Mouse (Mus musculus): ENCODE data around the gene Rassf2.

Rassf2 gene

DNA sequence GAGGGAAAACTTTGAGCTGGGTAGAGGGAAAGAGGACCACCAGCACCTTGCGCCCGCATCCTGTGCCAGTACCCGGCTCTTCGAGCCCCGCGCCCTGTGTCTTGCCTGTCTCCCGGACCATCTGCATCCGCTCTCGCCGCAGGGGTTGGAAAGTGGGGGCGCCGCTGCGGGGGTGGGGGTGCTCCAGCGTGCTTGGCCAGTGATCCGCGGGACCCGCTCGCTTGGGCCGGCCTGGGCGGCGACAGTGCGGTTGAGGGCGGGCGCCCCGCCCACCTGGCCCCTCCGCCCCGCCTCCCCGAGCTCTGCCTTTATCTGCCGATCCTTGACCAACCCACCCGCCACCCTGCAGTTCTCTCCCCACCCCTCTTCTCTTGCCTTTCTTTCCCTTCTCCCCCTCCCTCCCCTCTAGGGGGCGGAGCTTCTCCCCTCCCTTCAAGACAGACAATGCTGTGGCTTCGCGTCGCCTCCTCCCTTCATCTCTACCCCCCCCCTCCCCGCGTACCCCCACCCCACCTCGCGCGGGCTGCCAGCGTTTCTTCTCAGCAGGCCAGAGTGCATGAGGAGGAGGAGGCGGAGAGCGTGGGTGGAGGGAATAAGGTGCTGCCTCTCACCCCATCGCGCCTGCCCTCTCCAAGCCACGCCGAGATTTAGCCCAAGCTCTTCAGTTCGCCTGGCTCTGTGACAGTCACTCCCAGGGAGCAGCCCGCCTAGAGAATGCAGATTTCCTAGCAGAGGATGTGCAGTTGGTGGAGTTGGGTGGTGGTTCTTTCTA, at the start of gene Rassf2:
Gene Rassf2 (minus strand): TSS at position 613 of the 772 bp plus-strand sequence.
- peak; percentile 60 to 81 for DNase-seq (ENCODE audit: low spot score in 2 of 2)

DNA sequence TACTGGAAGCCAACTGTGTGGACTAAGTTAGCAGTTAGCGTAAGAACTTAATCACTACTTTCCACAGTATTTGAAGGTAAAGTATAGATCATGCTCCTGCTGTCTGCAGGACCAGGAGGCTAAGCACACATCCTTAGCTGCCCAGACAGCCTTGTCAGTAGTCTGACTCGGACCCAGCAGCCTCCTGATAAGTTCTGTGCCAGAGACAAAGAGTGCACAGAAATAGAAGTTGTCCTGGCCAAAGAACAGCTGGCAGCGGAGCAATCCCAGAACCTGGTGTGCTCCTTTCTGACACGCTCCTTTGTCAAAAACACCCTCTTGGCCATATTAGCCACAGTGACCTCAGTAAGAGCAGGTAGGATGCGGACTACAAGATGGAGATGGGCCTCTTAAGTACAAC, 49.1 kb upstream of the Rassf2 start:
- no peak for DNase-seq (ENCODE audit: low spot score in 2 of 2)

DNA sequence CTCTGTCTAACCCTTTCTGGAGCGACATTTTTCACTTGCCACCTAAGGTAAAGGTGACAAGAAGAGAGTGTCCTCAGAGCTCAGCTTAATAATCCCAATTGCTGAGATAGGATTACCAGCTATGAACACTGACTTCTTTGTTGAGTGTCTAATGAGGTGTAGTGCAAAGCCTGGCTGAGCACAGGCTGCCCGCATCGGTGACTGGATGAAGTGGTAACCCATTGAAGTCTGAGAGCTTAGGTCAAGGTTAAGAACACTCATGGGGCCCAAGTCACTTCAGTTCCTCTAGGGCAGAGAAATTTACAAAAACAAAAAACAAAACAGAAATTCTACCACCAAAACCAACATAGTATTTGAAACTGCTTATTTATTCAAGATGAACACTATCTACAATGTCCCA, 43.0 kb upstream of the Rassf2 start:
- DNase-seq (ENCODE audit: low spot score in 2 of 2) = no peak

DNA sequence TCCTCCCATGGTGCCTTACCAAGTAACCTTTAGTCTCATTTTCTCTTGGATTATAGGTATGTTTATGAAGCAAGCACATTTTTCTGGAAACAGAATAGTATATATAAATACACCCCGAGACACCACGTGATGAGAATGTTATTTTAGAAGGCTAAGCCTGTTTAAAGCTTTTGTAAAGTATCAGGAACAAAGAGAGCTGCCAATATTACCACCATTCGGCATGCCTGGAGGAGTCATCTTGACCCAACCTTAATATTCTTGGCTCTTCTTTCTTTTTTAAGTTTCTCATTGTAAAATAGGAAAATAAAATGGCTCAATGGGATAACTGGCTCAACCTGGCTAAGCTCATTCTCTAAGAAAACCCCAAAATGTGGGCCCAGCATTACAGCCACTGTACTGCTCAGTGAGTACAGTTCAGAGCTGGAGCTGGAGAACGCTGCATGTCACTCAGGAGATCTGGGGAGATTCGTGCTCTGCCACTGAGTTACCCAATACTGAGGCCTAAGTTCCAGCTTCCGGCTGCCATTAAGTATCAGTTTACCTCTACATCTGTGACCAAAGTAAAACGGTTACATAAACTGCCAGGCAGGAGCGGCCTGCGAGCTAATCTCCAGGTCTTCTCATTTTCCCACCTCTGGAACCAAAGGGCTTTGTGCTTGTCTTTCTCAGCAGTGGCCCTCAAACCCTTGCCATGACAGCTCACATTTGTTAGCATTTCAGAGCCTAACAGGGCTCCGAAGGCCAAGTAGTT, 40.1 kb upstream of the Rassf2 start:
- no peak for DNase-seq (ENCODE audit: low spot score in 2 of 2)

DNA sequence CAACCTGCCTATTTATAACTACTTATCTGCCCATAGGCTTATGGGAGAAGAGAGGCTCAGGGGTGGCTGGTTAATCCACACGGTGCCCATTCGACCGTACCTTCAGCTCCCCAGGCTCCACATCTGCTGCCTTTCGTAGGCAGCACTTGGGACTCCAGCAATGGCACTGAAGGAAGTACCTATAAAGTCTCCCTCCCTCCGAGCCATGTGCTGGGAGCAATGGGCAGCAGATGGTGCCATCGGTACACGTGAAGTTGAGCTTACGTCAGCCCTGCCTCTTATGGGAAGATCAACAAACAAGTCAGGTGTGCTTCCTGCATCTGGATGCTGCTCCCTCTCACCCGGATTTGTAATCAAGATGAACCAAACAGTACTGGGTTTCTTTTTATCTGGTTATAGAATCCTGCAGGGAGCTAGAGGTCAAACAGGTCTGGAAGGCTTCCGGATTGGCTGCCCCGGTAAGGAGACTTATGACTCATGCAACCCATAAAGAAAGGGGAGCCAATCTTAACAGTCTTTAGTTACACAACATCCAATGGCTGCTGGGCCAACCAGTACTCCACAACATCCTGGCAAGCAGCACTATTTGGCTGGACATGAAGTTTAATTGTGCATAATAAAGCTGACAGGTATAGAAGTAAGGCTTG, 34.2 kb upstream of the Rassf2 start:
- DNase-seq (ENCODE audit: low spot score in 2 of 2) = peak; percentile 55 to 56

DNA sequence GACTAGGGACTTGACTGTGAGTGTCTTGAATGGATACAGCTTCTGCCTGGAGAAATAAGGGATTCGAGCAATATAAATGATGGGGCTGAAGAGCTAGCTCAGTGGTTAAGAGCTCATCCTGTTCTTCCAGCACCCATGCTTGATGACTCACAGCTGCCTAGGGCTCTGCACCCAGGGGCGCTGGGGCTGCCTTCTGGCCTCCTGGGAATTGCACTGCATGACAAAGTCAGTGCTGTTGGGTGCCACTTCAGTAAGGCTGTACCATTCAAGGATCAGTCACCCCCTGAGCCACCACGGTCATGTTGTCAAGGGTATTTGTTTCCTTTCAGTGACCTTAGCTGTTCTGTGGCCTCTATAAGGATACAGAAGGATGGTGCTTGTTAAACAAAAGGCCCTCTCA, 33.7 kb upstream of the Rassf2 start:
- DNase-seq (ENCODE audit: low spot score in 2 of 2) = no peak

DNA sequence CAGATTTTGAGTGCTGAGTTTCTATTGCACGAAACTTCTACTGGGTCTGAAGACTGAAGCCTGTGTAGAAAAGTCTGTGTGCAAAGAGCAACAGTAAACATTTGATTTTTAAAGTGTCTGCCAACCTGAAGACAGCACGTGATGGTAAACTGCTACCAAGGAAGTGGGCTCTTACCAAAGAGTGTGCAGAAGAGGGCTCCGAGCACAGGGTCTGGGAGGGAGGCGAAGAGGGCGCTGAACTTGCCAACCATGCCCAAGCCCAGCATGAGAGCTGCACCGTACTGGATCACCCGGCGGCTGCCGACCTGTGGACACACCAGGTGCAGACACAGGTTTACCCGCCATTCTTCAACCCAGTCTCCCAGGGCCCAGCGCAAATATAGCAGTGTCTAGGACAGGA, 31.8 kb upstream of the Rassf2 start:
- no peak for DNase-seq (ENCODE audit: low spot score in 2 of 2)

DNA sequence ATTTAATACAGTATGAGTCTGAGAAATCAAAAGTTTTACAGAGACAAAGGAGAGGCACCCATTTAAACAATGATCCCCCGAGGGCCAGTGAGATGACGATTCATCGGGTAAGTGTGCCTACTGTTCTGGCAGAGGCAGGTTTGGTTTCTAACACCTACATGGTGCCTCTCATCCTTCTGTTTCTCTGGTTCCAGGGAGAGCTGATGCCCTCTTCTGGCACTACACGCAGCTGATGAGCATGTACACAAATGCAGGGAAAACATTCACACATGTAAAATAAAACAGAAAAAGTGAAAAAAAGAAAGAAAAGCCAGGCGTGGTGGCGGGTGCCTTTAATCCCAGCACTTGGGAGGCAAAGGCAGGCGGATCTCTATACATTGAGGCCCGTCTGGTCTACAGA, 29.9 kb upstream of the Rassf2 start:
- no peak for DNase-seq (ENCODE audit: low spot score in 2 of 2)

DNA sequence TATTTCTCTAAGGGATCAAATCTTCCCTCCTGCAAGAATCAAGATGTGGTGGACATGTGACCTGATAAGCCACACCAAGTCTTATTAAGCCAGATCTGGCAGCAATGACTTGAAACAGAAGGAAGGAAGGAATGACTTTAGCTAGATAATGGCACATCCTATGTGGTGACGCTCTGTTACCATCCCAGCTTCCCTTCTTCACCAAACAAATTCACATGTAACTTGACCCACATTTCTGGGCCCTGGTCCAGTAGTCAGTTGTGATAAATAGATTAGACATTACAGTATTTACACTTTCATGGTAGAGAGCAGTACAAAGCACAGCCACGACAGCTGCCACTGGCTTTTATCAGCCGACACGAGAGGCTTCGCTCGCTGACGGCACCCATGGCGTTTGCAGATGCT, 25.3 kb upstream of the Rassf2 start:
- no peak for DNase-seq (ENCODE audit: low spot score in 2 of 2)

DNA sequence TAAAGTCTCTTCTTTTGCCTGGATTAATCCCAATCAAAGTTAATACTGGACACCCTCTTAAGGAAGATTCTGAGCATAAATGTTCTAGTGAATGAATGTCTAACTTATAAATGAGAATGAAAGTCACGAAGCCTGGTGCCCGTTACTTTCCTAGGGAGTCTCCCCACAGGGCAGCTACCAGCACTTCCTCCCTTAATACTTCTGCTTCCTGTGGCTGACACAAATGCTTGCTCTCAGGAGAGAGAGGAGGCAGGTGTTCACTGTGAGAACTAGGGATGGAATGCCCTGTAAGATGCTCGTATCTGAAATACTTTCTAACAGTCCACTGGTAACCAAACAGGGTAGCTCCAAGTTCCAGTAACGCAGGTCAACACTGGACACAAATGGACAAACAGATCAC, 23.8 kb upstream of the Rassf2 start:
- DNase-seq (ENCODE audit: low spot score in 2 of 2) = no peak

DNA sequence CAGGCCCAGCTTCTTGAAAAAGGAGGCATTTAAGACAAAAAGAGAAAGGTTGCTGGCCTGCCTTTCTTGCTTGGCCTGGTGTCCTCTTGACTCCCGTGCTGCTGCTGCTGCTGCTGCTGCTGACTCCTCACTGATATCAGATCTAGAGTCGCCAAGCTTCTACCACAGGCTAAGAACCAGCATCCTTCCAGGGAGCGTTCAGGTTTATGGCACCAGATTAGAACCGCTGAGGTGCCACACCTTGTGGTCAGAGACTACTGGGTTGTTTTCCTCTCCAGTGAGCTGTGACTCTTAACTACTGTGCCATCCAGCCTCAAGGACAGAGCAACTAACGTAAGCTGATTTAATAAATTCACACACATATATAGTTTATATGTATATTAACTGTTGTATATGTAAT, 21.7 kb upstream of the Rassf2 start:
- no peak for DNase-seq (ENCODE audit: low spot score in 2 of 2)

DNA sequence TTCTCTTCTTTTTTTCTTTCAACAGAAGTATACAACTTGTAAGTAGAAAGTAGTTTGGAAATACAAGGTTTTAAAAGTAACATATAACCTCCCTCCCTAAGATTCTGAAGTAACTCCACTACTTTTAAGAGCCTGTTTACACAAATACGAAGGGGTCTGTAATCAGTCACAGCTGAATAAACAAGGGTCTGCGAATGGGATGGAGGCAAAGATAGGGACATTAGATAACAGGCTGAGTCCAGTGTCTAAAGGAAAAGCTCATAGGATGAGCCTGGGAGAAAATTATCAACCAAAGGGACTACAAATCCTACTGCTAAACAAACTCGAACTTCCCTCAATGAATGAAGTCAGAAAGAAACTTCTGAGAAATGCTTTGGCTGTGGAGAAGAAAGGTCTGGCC, 19.9 kb upstream of the Rassf2 start:
- no peak for DNase-seq (ENCODE audit: low spot score in 2 of 2)

DNA sequence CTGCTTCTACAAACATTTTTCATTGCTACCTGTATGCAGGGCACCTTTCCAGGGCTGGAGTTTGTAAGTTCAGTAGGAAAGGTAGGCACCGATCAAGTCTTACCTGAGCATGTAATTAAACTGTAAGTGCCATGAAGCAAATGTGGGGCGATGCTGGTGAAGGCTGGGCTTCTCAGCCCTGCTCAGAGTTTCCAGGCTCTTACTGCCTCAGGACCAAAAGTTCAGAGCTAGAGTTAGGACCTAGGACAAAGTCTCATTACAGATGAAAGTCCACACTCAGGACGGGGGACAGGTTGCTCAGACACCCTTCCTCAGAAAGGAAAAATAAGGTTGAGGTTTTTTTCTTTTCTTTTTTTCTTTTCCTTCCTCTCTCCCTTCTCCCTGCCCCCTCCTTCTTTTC, 19.4 kb upstream of the Rassf2 start:
- no peak for DNase-seq (ENCODE audit: low spot score in 2 of 2)

DNA sequence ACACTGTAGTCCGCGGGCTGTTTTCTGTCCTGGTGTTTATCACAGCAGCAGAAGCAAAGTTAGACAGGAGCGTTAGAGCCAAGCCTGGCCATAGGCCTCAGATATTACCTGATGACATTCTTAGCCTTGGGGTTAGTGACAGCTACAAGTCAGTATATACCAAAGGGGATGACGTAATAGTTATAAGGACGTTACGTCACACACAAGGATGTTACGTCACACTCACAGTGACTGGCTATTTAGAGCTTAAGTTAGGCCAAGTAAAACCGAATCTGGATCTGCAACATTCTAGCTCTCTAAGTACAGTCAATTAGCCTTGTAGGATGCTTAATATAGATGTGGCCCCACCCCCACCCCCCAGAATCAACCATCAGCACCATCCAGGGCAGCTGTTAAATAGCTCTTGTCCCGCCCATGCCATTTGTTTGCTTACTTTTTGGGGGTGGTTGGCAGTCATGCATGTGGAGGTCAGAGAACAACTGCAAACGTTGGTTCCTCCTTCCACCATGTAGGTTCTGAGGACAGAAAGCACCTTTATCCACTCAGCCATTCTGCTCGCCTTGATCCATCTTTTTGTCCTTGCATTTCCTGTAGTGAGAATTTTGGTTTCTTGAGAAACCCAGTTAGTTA, 18.2 kb upstream of the Rassf2 start:
- DNase-seq (ENCODE audit: low spot score in 2 of 2) = no peak

DNA sequence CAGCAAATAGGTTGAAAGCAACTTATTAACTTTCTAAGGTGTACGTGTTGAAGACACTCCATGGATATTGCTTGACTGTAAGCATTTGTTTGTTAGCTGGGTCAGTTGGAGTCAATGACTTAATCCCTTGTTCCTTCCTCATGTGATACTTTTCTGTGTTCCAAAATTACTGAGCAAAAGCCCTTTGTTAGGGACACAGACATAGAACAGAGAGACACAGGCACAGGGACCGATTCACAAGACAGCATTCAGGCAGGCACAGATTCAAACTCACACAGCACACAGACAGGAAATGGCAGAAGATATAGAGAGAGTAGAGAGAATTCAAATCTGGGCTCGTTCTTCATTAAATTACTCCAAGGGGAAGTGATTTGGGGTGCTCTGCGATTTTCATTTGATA, 17.3 kb upstream of the Rassf2 start:
- no peak for DNase-seq (ENCODE audit: low spot score in 2 of 2)

DNA sequence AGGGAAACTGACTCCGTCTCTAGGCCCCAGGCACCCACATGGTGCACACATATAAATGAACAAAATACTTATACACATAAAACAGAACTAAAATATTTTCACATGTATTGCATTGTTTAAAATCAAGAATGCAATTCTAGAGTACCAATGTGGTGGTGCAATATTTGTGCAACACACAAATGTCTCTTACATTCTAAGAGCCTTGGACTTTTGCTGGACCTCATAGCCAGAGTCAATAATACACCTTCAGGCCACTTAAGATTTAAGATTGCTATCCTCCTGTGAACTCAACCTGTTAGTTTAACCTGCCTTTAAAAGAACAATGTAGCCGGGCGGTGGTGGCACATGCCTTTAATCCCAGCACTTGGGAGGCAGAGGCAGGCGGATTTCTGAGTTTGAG, 16.6 kb upstream of the Rassf2 start:
- no peak for DNase-seq (ENCODE audit: low spot score in 2 of 2)

DNA sequence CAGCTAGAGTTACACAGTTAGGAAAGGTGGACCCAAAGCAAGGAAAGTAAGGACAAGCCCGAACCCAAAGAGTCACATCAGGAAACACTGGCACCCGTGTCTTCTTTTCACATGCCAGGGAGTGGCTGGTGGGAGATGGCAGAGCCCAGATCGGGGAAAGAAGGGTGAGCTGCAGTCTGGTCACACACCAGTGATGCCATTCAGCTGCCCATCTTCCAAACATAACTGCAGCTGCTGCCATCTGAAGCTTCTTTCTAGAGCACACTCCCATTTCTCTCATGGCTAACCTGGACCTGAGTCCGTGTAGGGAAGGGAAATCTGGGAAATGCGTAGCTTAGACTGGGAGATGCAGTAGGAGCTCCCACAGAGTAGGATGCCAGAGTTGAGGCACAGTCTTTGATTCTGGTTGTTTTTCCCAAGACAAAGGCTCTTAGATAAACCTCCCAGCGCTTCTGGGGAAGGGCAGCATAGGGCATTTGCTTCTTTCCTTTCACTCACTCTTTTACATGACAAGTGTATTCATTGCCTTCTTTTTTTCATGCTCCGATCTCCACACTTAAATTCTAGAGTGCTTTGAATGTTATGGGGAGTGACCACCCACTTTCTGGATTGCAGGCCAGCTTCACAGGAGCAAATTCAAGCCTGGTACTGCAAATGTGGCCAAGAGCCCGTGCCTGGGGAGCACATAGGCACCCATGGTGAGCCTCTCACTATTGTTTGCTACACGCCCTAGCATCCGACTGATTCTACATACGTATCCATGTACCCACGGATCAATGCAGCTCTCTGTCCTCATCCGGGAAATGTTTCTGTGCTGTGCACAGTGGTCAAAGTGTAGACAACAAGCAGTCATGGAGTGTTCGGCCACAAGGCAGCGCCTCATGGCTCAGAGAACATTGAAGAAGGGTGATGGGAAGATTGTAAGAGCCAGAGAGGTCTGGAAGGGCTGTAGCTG, 14.5 kb upstream of the Rassf2 start:
- no peak for DNase-seq (ENCODE audit: low spot score in 2 of 2)

DNA sequence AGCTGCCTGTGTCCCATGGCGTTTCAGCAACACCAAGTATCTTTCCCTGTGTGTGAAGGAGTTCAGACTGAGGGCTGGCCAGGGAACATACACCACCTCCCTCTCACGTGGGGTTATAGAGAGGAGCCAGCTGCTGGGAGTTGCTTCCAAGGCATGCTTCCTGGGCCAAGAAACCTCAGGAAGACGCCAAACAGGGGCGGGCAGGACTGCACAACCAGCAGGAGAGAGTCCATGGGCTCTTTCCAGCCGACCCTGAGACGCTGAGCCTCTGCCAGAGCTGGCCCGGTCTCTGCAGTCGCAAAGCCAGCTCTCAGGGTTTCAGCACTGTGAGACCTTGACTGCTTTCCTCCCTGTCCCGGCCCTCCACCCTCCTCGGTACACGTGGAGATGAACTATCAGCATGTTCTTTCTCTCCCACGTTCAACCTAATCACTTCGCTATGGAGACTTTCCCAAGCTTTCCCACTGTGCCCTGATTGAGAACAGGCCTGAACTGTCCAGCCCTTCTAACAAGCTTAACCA, 13.1 kb upstream of the Rassf2 start:
- peak; percentile 72 to 90 for DNase-seq (ENCODE audit: low spot score in 2 of 2)

DNA sequence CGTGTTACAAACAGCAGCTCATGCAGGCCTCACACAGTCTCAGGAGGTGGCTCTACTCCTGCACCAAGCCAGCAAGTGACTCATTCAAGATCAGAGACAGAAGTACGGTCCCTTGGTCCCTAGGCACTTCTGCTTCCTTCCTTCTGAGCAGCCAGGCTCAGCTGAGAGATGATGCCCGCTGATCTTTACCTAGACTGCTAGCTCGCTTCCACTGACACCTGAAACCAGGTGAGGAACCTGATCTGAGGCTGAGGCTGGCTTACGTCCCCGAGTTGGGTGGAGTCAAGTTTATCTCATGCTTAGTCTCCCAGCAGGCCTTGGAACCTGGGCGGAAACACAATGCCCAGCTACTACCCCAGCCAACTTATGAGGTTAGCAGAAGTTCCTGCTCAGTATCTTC, 9.8 kb upstream of the Rassf2 start:
- DNase-seq (ENCODE audit: low spot score in 2 of 2) = no peak

DNA sequence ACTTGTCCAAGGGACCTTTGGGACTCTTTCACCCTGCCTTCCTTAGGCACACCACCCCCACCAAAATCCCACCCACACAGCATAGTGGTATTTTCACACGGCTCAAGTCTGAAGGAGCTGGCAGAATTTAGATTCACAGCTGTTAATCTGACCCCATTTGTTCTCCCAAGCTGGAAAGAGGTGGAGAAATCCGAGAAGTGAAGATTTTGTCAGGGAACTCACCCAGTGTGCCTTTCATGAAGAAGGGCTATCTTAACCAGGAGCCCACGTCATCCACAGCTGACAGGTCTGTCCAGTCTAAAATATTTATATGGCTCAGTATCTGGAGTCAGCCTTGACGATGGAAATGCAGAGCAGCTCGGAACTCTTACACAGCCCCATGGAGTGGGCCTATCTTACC, 6.3 kb upstream of the Rassf2 start:
- DNase-seq (ENCODE audit: low spot score in 2 of 2) = no peak

DNA sequence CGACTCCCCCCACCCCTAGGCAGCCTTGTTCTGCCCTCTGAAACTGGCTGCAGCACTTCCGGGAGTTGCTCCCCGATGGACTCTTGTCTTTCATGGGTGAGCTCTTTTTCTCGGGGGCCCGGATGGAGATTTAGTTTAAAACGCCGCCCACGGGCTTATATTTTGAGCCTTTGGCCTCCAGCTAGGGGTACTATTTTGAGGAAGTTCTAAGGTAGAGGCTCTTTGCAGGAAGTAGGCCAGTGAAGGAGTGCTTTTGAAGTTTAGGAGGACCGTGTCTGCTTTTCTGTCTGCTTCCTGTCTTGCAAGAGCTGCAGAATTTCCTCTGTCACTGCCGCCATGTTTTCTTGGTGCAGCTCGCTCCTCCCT, 5.4 kb upstream of the Rassf2 start:
- no peak for DNase-seq (ENCODE audit: low spot score in 2 of 2)

Data from urinary bladder, postnatal 36 days (tissue).